Mouse (Mus musculus): ENCODE results near the gene Tkfc.

- TF ChIP-seq CTCF (IDR thresholded peaks at IDR 0.05) (no peak), EP300 (IDR thresholded peaks at IDR 0.05) (no peak)
Measured at GRCm38 (mm10) chr19:10605901-10606622, 608 bp upstream of the Tkfc start.
